Mouse (Mus musculus) gastrocnemius, postnatal 36 days (tissue): Measurements from ENCODE around the gene 1700013G24Rik. TPM values are rescaled to one million over a fixed set of nuclear protein-coding genes. Genes with fewer than 3 reads are reported as not detected.
A peak's percentile ranks its signal among the peaks of the same experiment; 100 is the strongest.

ENCODE experiments used
- DNase-seq, 2 experiments: peaks; one replicate each; pipeline ENCODE4 v3.0.0; 2022
- intact Hi-C: fragments of 180-260 bp; cut with DNase I; formaldehyde crosslinking; loops from one replicate; pipeline ENCODE4 v1.15.1; 2025
- total RNA-seq, 2 experiments: library from RNA; stranded (reverse); gene quantifications; 2 replicates each; pipeline ENCODE4 v1.2.3; 2021

The 1700013G24Rik gene
- total RNA-seq, 2 experiments from 2014 or later: not detected

DNA sequence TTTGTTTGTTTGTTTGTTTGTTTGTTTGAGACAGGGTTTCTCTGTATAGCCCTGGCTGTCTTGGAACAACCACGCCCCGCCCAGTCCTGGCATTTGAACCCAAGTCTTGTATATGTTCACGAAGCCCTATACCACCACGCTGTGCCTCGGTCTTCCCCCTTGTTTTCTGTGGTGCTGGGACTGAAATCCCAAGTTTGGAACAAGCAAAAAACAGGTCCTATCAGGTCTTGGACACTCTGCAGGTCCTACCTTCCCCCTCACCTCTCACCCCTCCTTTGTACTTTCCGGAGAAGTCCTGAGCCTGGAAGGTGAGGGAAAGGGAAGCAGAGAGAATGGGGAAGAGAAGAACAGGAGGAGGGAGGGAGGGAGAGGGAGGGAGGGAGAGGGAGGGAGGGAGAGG, 894 bp upstream of the 1700013G24Rik start:
- no peak for DNase-seq
- intact Hi-C loops: no loop called here

DNA sequence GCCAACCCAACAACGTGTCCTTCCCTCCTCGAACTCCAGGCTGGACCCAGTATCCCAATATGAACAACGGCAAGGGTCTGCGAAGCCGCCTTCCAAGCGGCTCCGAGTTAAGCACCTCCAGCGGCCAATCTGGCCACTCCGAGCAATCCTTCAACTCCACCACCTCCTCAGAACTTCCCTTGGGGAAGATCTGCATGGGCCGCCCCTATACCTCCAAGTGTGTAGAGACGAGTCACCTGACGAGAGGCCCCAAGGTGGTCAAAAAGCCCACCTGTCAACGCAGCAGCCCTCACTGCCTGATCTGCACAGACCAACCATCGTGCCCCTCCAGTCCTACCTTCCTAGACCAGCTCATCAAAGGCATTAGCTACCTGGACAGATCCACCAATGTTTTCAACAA, 1.5 kb downstream of the 1700013G24Rik start:
- intact Hi-C loops: no loop called here
- DNase-seq: no peak

GRCm38 (mm10) chr4:137456581-137456980, 3.5 kb downstream of the 1700013G24Rik start:
- intact Hi-C loops: loop anchor here (5.0 kb wide), 1 partner anchor 36 kb away; no protein-coding TSS in a partner anchor
- no peak for DNase-seq

DNA sequence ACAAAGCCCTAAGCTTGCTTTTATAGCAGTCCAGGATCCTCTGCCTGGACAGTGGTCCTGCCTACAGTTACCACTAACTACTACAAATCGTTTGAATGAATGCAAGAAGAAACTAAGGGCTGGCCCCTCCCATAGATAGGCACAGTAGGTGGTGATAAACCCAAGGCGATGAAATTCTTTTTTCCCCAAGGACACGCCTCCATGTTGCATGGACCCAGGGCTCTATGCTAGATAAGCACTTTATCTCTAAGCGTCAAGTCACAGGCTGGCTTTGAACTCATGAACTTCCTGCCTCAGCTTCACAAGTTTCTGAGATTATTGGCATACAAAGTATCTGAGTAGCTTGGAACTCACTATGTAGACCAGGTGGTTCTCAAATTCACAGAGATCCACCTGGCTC, 4.2 kb downstream of the 1700013G24Rik start:
- DNase-seq: no peak

GRCm38 (mm10) chr4:137458310-137458709, 5.2 kb downstream of the 1700013G24Rik start:
- DNase-seq: no peak
- intact Hi-C loops: loop anchor here (5.0 kb wide), 1 partner anchor 34 kb away; no protein-coding TSS in a partner anchor

More for the DNA sequence above, 4.2 kb downstream of the 1700013G24Rik start:
- intact Hi-C loops: loop anchor here (5.0 kb wide), 1 partner anchor 35 kb away; no protein-coding TSS in a partner anchor

- intact Hi-C loops: loop anchor here (5.0 kb wide), 1 partner anchor 33 kb away; no protein-coding TSS in a partner anchor
- no peak for DNase-seq
These were observed 5.8 kb downstream of the 1700013G24Rik start for GRCm38 (mm10) chr4:137458861-137459260.

DNA sequence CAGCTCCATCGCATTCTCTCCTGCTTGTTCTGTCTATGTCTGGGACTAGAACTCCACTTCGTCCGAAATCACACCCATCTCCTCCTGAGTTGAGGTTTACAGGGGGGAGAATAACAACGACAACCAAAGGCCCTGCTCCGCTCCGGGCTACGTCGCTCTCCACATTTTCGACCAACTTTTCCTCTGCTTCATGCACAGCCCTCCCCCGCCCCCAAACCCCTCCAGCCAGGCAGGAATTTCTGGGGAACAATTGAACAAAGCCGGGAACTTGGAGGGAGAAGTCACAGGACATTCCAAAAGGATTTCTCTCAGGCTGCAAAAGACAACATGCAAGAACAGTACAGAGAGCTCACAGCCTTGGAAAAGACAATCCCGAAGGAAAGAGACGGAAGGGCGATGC, 7.6 kb downstream of the 1700013G24Rik start:
- DNase-seq: no peak
- intact Hi-C loops: no loop called here

DNA sequence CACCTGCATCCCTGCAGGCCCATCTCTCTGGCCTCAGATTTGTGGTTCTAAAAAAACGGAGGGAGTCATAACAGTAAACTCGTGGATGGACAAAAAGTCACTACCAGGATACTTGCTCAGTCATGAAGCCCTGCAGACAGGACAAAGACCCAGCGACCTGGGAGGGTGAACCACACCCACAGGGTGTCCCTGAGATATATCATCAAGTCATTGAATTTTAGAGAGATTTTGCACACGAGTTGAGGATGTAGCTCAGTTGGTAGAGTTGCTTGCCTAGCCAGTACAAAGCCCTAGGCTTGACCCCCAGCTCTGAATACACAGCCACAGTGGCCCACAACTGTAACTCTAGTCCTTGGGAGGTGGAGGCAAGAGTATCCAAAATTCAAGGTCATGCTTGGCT, 8.1 kb downstream of the 1700013G24Rik start:
- intact Hi-C loops: no loop called here
- DNase-seq: no peak

GRCm38 (mm10) chr4:137461981-137462690, 9.1 kb downstream of the 1700013G24Rik start:
- DNase-seq: no peak
- intact Hi-C loops: no loop called here

- intact Hi-C loops: no loop called here
- DNase-seq: peak; percentile 26 to 36
These were observed 12.2 kb downstream of the 1700013G24Rik start for GRCm38 (mm10) chr4:137465125-137465787.

DNA sequence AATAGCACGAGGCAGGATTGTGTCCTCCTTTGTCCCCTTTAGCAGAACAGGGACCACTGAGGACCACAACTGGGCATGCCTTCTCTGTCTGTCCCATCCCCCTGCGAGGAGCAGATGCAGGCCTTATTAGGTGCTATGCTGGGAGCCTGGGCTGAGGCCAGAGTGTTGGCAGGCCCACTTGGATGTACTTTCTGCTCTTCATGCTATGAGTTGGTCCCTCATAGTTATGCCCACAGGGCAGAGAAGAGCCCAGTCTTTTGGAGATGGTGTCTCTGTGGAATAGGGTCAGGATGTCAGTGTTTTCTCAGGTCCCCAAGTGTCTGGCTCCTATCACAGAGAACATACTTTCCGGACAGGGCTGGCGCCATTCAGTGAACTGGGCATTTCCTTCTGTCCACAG, 13.9 kb downstream of the 1700013G24Rik start:
- peak in 1 of 2 experiments; percentile 36 for DNase-seq
- intact Hi-C loops: no loop called here

- no peak for DNase-seq
- intact Hi-C loops: no loop called here
These were observed 14.4 kb downstream of the 1700013G24Rik start for GRCm38 (mm10) chr4:137467525-137467924.

GRCm38 (mm10) chr4:137468260-137469080, 15.4 kb downstream of the 1700013G24Rik start, which contains the start of gene Hspg2:
Gene Hspg2 (plus strand): TSS chr4:137468769.
- peak; percentile 96 to 98 for DNase-seq
- intact Hi-C loops: no loop called here

DNA sequence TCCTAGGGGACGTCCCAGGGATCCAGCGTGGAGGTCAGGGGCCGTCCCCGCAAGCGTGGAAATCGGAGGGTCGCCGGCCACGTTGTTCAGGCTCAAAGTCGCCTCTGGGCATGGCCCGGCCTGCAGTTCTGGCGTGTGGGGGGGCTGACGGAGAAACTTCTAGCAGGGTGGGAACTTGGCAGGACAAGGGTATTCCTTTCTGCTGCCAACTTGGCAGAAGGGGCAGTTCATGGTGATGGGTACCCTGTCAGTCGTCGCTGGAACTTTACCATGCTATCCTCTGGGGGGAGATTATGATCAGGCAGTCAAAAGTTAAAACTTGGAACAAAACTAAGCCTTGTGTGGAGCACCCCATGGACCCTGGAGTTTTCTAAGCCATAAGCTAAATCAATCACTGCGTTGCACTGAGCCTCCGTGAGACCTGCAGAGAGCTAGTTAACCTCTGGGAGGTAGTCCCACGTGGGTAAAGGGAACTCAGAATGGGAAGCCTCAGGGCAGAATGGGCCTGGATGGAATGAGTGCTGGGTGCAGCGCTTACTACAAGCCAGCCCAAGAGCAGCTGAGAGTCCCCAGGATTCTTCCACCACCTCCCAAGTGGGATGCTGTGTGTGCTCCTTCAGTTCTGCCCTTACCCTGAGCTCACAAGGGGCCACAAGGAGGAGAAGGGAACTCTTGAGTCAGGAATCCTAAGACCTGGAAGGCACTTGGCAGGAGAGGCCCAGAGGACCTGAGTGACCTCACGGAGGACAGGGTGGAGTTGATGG, 16.2 kb downstream of the 1700013G24Rik start:
- intact Hi-C loops: no loop called here
- DNase-seq: peak in 1 of 2 experiments; percentile 27

DNA sequence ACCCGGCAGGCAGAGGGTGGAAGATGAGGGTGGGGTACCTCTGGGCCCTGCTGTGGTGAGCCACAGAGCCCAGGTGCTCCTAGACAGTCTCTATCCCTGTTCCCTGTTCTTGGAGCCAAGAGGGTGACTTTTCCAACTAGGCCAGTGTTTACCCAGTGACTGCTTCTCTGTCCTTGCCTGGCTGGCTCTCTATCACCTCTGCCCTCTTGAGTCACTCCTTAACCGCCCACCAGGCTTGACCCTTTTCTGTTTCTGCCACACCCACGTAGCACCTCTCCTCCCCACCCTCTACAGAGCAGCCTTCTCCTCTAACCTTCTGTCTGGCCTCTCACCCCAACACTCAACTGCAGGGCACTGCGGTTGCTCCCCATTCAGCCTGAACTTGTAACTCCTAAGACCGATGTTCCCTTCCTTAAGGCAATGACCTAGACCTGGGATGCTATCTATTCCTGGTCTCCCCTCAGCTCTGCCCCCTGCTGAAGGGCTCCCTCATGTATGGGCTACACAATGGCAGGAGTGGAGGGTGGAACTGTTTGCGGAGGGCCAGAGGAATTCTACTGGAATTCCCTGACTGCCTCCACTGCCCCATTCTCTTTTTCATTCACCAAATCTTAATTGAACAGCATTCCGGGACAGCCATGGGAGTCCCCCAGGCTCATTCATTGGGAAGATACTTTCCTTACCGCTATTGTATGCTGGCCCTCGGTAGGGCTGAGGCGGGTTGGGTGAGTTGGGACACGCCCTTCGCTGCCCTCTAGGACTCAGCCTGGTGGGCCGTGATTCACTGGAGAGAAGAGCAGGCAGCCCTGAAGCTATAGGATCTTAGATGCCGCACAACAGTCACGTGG, 17.0 kb downstream of the 1700013G24Rik start:
- intact Hi-C loops: no loop called here
- peak in 1 of 2 experiments; percentile 18 for DNase-seq

DNA sequence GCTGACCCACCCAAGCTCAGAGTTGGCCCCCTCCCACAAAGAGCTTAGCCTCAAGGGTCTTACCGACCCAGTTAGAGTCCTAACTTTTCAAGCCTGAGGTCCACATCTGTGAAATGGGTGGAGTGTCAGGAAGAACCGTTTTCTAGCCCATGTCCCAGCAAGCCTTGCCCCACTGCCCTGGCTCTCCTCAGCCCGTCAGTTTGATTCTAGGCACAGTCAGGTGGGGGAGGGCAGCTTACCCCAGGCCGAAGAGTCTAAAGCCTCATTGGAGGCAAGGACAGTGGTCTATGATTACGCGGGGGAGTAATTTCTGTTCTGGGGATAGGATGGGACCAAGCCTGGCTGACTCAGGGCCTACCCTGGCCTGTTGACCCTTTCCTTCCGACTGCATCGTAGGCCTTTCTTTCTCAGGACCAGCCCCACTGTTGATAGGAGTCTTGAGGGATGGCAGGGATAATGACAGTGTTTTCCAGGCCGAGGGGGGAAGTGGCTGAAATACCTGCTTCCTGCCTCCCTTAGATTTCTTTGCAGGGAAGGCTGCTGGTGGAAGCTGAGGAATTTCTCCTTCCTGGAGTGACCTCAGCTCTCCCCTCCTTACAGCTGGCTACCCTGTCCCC, 17.7 kb downstream of the 1700013G24Rik start:
- intact Hi-C loops: no loop called here
- DNase-seq: peak in 1 of 2 experiments; percentile 2

GRCm38 (mm10) chr4:137471326-137471725, 18.2 kb downstream of the 1700013G24Rik start:
- intact Hi-C loops: no loop called here

DNA sequence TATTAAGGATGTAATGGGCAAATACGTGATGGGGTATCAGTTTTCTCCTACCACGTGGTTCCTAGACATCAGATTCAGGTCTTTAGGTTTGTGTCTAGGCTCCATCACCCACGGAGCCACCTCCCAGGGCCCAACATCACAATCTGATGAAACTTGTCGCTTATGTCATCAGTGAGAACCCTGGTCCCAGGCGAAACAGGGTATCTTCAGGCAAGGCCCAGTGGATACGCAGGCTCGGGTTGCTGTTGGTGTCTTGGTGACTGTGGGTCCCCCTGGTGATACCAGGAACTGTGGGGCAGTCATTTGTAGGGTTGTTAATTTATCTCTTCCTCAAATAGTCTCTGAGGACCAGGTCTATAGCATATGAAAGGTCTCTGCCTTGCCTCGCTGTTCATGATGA, 20.2 kb downstream of the 1700013G24Rik start:
- peak in 1 of 2 experiments; percentile 2 for DNase-seq
- intact Hi-C loops: no loop called here

More at GRCm38 (mm10) chr4:137471326-137471725, 18.2 kb downstream of the 1700013G24Rik start:
- peak in 1 of 2 experiments; percentile 7 for DNase-seq
